Mouse (Mus musculus): ENCODE data around the gene Taar4. TPM values are rescaled to one million over a fixed set of nuclear protein-coding genes. Genes with fewer than 3 reads are reported as not detected.

Gene Taar4
- polyA plus RNA-seq, 1 experiment from 2014 or later: not detected

GRCm38 (mm10) chr10:23948026-23948425 lies 12.3 kb upstream of the Taar4 start:
- TF ChIP-seq CTCF (IDR thresholded peaks at IDR 0.05; ENCODE audit: low read depth): no peak
- Histone ChIP-seq H3K4me2 (replicated peaks; ENCODE audit: low read depth) (no peak overlapping the region), H3K9me3 (ENCODE audit: control insufficient read depth) (no peaks in the 10 kb centered on the region), H3K9ac (ENCODE audit: low read depth, low read length) (no peak overlapping the region), H3K27ac (ENCODE audit: low read depth, low read length) (no peak overlapping the region), H3K27me3 (replicated peaks; ENCODE audit: control insufficient read depth, insufficient read depth, low read length) (no peaks in the 10 kb centered on the region), H3K36me3 (ENCODE audit: control insufficient read depth, insufficient read depth) (no peaks in the 10 kb centered on the region), H3K4me3 (ENCODE audit: low read depth, low read length) (no peak overlapping the region), H3K4me1 (replicated peaks; ENCODE audit: control insufficient read depth, insufficient read depth, low read length) (no peaks in the 10 kb centered on the region)
- ATAC-seq: no peak
- WGBS: 53% methylated on average over 7 of the region's 7 CpGs

GRCm38 (mm10) chr10:23949508-23950005 lies 10.7 kb upstream of the Taar4 start, which contains the start of gene Taar3:
Gene Taar3 (plus strand): TSS chr10:23949558.
- Histone ChIP-seq H3K4me2 (replicated peaks; ENCODE audit: low read depth) (no peak within 1 kb of the TSS), H3K27ac (ENCODE audit: low read depth, low read length) (no peak within 1 kb of the TSS), H3K9ac (ENCODE audit: low read depth, low read length) (no peak within 1 kb of the TSS), H3K4me3 (ENCODE audit: low read depth, low read length) (no peak within 1 kb of the TSS), H3K9me3 (ENCODE audit: control insufficient read depth) (no peaks in the 10 kb centered on the region), H3K4me1 (replicated peaks; ENCODE audit: control insufficient read depth, insufficient read depth, low read length) (no peaks in the 10 kb centered on the region), H3K27me3 (replicated peaks; ENCODE audit: control insufficient read depth, insufficient read depth, low read length) (no peaks in the 10 kb centered on the region), H3K36me3 (ENCODE audit: control insufficient read depth, insufficient read depth) (no peaks in the 10 kb centered on the region)
- WGBS: 90% methylated on average over 16 of the region's 16 CpGs
- no peak for TF ChIP-seq CTCF (IDR thresholded peaks at IDR 0.05; ENCODE audit: low read depth)
- no peak for ATAC-seq

GRCm38 (mm10) chr10:23951714-23952113 lies 8.6 kb upstream of the Taar4 start:
- Histone ChIP-seq H3K4me2 (replicated peaks; ENCODE audit: low read depth) (no peak overlapping the region), H3K4me3 (ENCODE audit: low read depth, low read length) (no peak overlapping the region), H3K9me3 (ENCODE audit: control insufficient read depth) (no peaks in the 10 kb centered on the region), H3K27me3 (replicated peaks; ENCODE audit: control insufficient read depth, insufficient read depth, low read length) (no peaks in the 10 kb centered on the region), H3K36me3 (ENCODE audit: control insufficient read depth, insufficient read depth) (no peaks in the 10 kb centered on the region), H3K4me1 (replicated peaks; ENCODE audit: control insufficient read depth, insufficient read depth, low read length) (no peaks in the 10 kb centered on the region), H3K27ac (ENCODE audit: low read depth, low read length) (no peak overlapping the region), H3K9ac (ENCODE audit: low read depth, low read length) (no peak overlapping the region)
- TF ChIP-seq CTCF (IDR thresholded peaks at IDR 0.05; ENCODE audit: low read depth): no peak
- ATAC-seq: no peak
- WGBS: 84% methylated on average over 6 of the region's 6 CpGs

GRCm38 (mm10) chr10:23959071-23959470 lies 1.2 kb upstream of the Taar4 start:
- Histone ChIP-seq H3K4me3 (ENCODE audit: low read depth, low read length) (no peak overlapping the region), H3K4me2 (replicated peaks; ENCODE audit: low read depth) (no peak overlapping the region), H3K27me3 (replicated peaks; ENCODE audit: control insufficient read depth, insufficient read depth, low read length) (no peaks in the 10 kb centered on the region), H3K27ac (ENCODE audit: low read depth, low read length) (no peak overlapping the region), H3K36me3 (ENCODE audit: control insufficient read depth, insufficient read depth) (no peaks in the 10 kb centered on the region), H3K9me3 (ENCODE audit: control insufficient read depth) (no peaks in the 10 kb centered on the region), H3K9ac (ENCODE audit: low read depth, low read length) (no peak overlapping the region), H3K4me1 (replicated peaks; ENCODE audit: control insufficient read depth, insufficient read depth, low read length) (no peaks in the 10 kb centered on the region)
- no peak for TF ChIP-seq CTCF (IDR thresholded peaks at IDR 0.05; ENCODE audit: low read depth)
- WGBS: 35% methylated on average over 3 of the region's 3 CpGs
- ATAC-seq: peak; percentile 63; the same call in 1 of the 2 replicates

GRCm38 (mm10) chr10:23963444-23963843 lies 3.1 kb downstream of the Taar4 start:
- H3K9me3 ChIP-seq (ENCODE audit: control insufficient read depth): no peaks in the 10 kb centered on the region
- no peak for TF ChIP-seq CTCF (IDR thresholded peaks at IDR 0.05; ENCODE audit: low read depth)
- no peaks in the 10 kb centered on the region for H3K36me3 ChIP-seq (ENCODE audit: control insufficient read depth, insufficient read depth)
- no peak overlapping the region for H3K4me3 ChIP-seq (ENCODE audit: low read depth, low read length)
- H3K9ac ChIP-seq (ENCODE audit: low read depth, low read length): no peak overlapping the region
- WGBS: 39% methylated on average over 3 of the region's 3 CpGs
- ATAC-seq: no peak
- no peak overlapping the region for H3K27ac ChIP-seq (ENCODE audit: low read depth, low read length)
- no peaks in the 10 kb centered on the region for H3K27me3 ChIP-seq (replicated peaks; ENCODE audit: control insufficient read depth, insufficient read depth, low read length)
- H3K4me2 ChIP-seq (replicated peaks; ENCODE audit: low read depth): no peak overlapping the region
- no peaks in the 10 kb centered on the region for H3K4me1 ChIP-seq (replicated peaks; ENCODE audit: control insufficient read depth, insufficient read depth, low read length)

GRCm38 (mm10) chr10:23964921-23965610 lies 4.8 kb downstream of the Taar4 start:
- ATAC-seq: no peak

More at GRCm38 (mm10) chr10:23964921-23965610, 4.8 kb downstream of the Taar4 start:
- no peak for TF ChIP-seq CTCF (IDR thresholded peaks at IDR 0.05; ENCODE audit: low read depth)
- 84% methylated on average over 6 of the region's 6 CpGs for WGBS
- H3K9ac ChIP-seq (ENCODE audit: low read depth, low read length): no peak overlapping the region
- no peak overlapping the region for H3K27ac ChIP-seq (ENCODE audit: low read depth, low read length)
- no peaks in the 10 kb centered on the region for H3K27me3 ChIP-seq (replicated peaks; ENCODE audit: control insufficient read depth, insufficient read depth, low read length)
- no peaks in the 10 kb centered on the region for H3K36me3 ChIP-seq (ENCODE audit: control insufficient read depth, insufficient read depth)
- no peak overlapping the region for H3K4me2 ChIP-seq (replicated peaks; ENCODE audit: low read depth)
- no peaks in the 10 kb centered on the region for H3K4me1 ChIP-seq (replicated peaks; ENCODE audit: control insufficient read depth, insufficient read depth, low read length)
- H3K9me3 ChIP-seq (ENCODE audit: control insufficient read depth): no peaks in the 10 kb centered on the region
- H3K4me3 ChIP-seq (ENCODE audit: low read depth, low read length): no peak overlapping the region
